In genomic region chr13:92490817-92491216, GRCm38 (mm10) we compare ENCODE assay signal across 14 mouse cellular contexts. TPM values are rescaled to one million over a fixed set of nuclear protein-coding genes. Genes with fewer than 3 reads are reported as not detected.
DNase-seq lines count a peak whose midpoint lies in the region; ATAC-seq and TF ChIP-seq lines count a peak whose summit lies in the region.
"Had no signal": no experiment of that assay in that cellular context is flagged by ENCODE, and none has a peak within 500 bp of the region (broad histone marks: within the 10 kb centered on the region; RNA-seq: fewer than 3 reads in every experiment).

No protein-coding gene starts in this region.

- no peaks in the 10 kb centered on the region for H3K9me3 ChIP-seq in liver, embryonic 11.5 days (ENCODE audit: control insufficient read depth, low read length)
- H3K9me3 ChIP-seq: forebrain, embryonic 12.5 days; heart, embryonic 12.5 days; liver, embryonic 12.5 days had no signal

- H3K4me1 ChIP-seq in liver, embryonic 11.5 days (replicated peaks; ENCODE audit: control insufficient read depth, insufficient read depth, low read length): no peaks in the 10 kb centered on the region
- H3K4me1 ChIP-seq: forebrain, embryonic 12.5 days; heart, embryonic 12.5 days; liver, embryonic 12.5 days had no signal

- peaks cover 6% of the 10 kb centered on the region; the same call in 1 of the 2 replicates for H3K36me3 ChIP-seq in liver, embryonic 11.5 days (ENCODE audit: control insufficient read depth, insufficient read depth, low read length)

- TF ChIP-seq CTCF in gastrocnemius, adult 2 months (IDR thresholded peaks at IDR 0.05): no peak

- peak; percentile 32 for DNase-seq in gastrocnemius, adult 2 months
- DNase-seq in gastrocnemius, adult 8-10 months (ENCODE audit: low spot score in 2 of 2): no peak
- peak; percentile 10 for DNase-seq in lung, postnatal 36 days
- DNase-seq in lung, postnatal 14 days: no peak
- DNase-seq in adrenal gland, postnatal 25 days: peak; percentile 26
- peak; percentile 60 to 69 for DNase-seq in kidney, postnatal 25 days
- DNase-seq in liver, embryonic 11.5 days (ENCODE audit: low spot score): no peak
- no peak for DNase-seq in urinary bladder, adult 18-20 months (ENCODE audit: low spot score in 2 of 2)
- DNase-seq: embryo, embryonic 11 days; thymus, postnatal 25 days had no signal

- H3K27ac ChIP-seq in gastrocnemius, adult 2 months: no peak overlapping the region
- no peak overlapping the region for H3K27ac ChIP-seq in liver, embryonic 11.5 days (ENCODE audit: low read depth, low read length)
- H3K27ac ChIP-seq: forebrain, embryonic 12.5 days; left cerebral cortex, adult 2 months; liver, embryonic 12.5 days had no signal

- WGBS in liver, embryonic 11.5 days: 82% methylated on average over 4 of the region's 4 CpGs

- H3K9ac ChIP-seq in liver, embryonic 11.5 days (ENCODE audit: low read depth, low read length): no peak overlapping the region
- H3K9ac ChIP-seq: forebrain, embryonic 12.5 days; heart, embryonic 12.5 days; liver, embryonic 12.5 days had no signal

- intact Hi-C loops in gastrocnemius, adult 2 months (cut with DNase I): no loop called here

- no peak for ATAC-seq in liver, embryonic 11.5 days (replicated peaks; ENCODE audit: low FRiP score)
- ATAC-seq: liver, embryonic 12.5 days had no signal

- no peak overlapping the region for H3K4me3 ChIP-seq in gastrocnemius, adult 2 months
- no peak overlapping the region for H3K4me3 ChIP-seq in liver, embryonic 11.5 days (ENCODE audit: low read depth, low read length)
- H3K4me3 ChIP-seq: forebrain, embryonic 12.5 days; heart, embryonic 12.5 days; left cerebral cortex, adult 2 months; liver, embryonic 12.5 days had no signal

- H3K27me3 ChIP-seq in liver, embryonic 11.5 days (replicated peaks; ENCODE audit: control insufficient read depth, insufficient read depth, low read length): no peaks in the 10 kb centered on the region
- H3K27me3 ChIP-seq: forebrain, embryonic 12.5 days; heart, embryonic 12.5 days; liver, embryonic 12.5 days had no signal

- no peak overlapping the region for H3K4me2 ChIP-seq in liver, embryonic 11.5 days
- H3K4me2 ChIP-seq: forebrain, embryonic 12.5 days; heart, embryonic 12.5 days; liver, embryonic 12.5 days had no signal

RNA-seq across cellular contexts. Expression of gene Fam151b, which starts 7.0 kb away (rescaled TPM):
- 1 to 10 TPM; 2.2 to 2.6 TPM for total RNA-seq in gastrocnemius, adult 2 months (2021)
- total RNA-seq in gastrocnemius, adult 8-10 months (2022): 1 to 10 TPM; 1.7 to 3.2 (median 2.5) TPM
- 5.4 and 8.3 TPM in 2 replicates for total RNA-seq in adrenal gland, postnatal 25 days (2021)
- 0.19 TPM in 1 of 2 replicates, not detected in the other for polyA plus RNA-seq in liver, embryonic 11.5 days (2014; fragmentation: Nextera tagmentation; extraction: Ambion mirVana)
- polyA plus RNA-seq: heart, embryonic 12.5 days; liver, embryonic 12.5 days had no signal

RNA-seq across cellular contexts. Expression of gene Zfyve16, which starts 39.9 kb away (rescaled TPM):
- 1 to 10 TPM; 6.5 to 8.4 TPM for total RNA-seq in gastrocnemius, adult 2 months (2021)
- total RNA-seq in gastrocnemius, adult 8-10 months (2022): 1 to 10 TPM; 6.9 to 7.9 (median 7.1) TPM
- total RNA-seq in adrenal gland, postnatal 25 days (2021): 25.6 and 27.4 TPM in 2 replicates
- polyA plus RNA-seq in liver, embryonic 11.5 days (2014; fragmentation: Nextera tagmentation; extraction: Ambion mirVana): 6.6 TPM in 2 replicates

Comparison
In these comparisons a context has a peak if more than half of its experiments do, and no peak if none do; other contexts are left out.
1. DNase-seq: peak in gastrocnemius, adult 2 months (single experiment), lung, postnatal 36 days (single experiment), adrenal gland, postnatal 25 days (single experiment) and kidney, postnatal 25 days (2 of 2); none in gastrocnemius, adult 8-10 months (0 of 2), lung, postnatal 14 days (single experiment), liver, embryonic 11.5 days (single experiment) and urinary bladder, adult 18-20 months (0 of 2).